Mouse (Mus musculus) embryo, embryonic 11 days (tissue): Measurements from ENCODE around the gene Necab3.

Source experiments
- DNase-seq: peaks from one replicate; pipeline ENCODE4 v3.0.0-alpha.2; 2015

The Necab3 gene

GRCm38 (mm10) chr2:154538710-154539109 lies 20.0 kb downstream of the Necab3 start:
- DNase-seq: no peak

DNA sequence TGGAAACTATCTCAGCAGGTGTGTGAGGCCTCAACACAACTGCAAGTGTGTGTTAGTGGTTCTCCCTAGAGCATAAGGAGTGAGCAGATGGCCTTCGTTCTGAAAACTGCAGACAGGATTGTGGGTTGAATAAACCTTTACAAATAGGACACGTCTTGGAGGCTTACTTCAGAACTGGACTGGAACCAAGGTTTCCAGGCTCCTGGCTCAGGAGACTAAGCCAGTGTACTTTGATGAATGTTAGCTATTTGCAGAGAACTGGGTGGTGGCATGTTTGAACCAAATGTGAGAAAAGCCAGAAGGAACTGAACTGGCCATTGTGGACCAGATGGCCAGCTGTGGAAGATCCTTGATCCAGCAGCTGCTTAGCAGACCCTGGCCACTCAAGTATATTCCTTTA lies 20.4 kb downstream of the Necab3 start:
- no peak for DNase-seq

GRCm38 (mm10) chr2:154534704-154535270 lies 23.9 kb downstream of the Necab3 start:
- DNase-seq: no peak

- DNase-seq: no peak
Measured at GRCm38 (mm10) chr2:154532888-154533287, 25.8 kb downstream of the Necab3 start.

- no peak for DNase-seq
Measured at GRCm38 (mm10) chr2:154526531-154526930, 32.2 kb downstream of the Necab3 start.

DNA sequence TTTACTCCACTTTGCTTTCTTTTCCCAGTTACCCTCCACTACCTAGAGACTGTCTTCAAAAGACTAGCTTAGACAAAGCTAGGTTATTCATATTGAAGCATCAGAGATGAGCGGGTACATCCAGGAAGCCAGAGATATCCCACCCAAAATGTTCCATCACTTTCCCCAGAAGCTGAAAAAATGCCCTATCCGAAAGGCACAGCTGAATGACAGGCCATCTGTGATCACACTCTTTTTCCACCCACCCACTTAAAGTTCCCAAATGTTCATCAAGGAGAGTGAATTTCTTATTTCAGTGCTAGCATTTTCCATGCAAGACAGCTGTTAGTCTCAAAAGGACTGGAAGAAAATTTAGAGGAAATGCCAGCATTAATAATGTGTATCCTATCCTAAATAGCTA lies 33.4 kb downstream of the Necab3 start:
- no peak for DNase-seq

- DNase-seq: no peak
Measured at GRCm38 (mm10) chr2:154522334-154522733, 36.4 kb downstream of the Necab3 start.

DNA sequence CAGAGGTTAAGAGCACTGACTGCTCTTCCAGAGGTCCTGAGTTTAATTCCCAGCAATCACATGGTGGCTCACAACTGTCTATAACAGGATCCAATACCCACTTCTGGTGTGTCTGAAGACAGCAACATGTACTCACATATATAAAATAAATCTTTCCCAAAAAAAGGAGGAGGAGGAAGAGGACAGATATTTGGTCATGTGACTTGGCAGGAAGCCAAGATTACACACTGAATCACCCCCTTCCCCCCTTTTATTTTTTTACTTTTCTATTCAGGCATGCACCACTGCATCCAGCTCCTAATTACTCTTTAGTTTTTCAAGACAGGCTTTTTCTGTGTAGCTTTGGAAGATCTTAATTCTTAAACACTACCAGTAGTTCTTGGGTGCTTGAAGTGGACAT lies 37.2 kb downstream of the Necab3 start:
- no peak for DNase-seq

DNA sequence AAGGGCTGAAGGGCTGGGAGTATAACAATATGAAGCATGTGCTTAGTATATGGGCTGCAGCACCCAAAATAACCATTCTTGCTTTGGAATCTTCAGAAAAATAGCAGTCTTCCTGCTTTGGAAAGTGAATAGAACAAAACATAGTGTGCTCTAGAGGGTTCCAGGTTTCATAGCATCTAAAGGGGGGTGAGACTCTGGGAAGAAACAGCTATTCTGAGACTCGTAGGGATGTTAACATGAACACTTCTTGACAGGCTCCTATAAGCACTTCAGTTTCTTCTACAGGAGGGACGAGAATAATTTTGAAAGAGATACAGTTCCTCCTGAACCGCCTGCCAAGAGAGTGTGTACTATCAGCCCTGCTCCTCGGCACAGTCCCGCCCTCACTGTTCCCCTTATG lies 41.3 kb downstream of the Necab3 start:
- no peak for DNase-seq

DNA sequence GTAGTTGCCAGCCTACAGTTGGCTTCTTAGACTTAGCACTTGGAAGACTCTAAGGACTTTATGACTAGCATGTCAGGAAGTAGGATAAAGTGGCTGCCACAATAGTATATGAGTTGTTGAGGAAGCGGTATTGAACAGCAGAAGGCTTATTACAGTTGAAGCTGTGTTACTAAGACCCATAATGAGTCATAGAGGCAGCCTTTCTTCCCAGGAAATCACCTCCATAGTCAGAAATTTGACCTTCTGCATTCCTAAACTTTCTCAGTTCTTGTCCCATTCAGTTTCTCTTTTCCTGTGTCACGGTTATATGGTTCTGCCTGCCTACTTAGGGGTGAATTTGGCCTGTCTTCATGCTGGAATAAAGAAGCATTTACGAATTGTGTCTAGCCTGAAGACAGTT lies 41.7 kb downstream of the Necab3 start:
- DNase-seq: no peak

DNA sequence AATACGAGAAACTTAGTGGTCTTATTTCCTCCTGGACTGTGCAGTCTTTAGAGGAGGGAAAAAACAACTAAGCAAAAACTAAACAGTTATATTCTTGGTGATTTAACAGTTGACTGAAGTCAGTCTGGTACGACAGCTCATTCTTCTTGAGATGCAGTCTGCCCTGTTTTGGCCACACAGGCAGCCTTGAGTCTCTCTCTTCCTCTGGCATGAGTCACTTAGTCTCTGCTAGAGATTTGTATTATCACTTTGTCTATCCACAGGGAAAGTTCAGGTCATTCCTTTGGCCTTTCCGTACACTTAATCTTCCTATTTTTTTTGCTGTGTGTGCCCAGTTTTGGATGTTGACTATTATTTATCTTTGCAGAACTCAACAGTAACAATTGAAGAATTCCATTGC lies 48.5 kb downstream of the Necab3 start:
- no peak for DNase-seq

DNA sequence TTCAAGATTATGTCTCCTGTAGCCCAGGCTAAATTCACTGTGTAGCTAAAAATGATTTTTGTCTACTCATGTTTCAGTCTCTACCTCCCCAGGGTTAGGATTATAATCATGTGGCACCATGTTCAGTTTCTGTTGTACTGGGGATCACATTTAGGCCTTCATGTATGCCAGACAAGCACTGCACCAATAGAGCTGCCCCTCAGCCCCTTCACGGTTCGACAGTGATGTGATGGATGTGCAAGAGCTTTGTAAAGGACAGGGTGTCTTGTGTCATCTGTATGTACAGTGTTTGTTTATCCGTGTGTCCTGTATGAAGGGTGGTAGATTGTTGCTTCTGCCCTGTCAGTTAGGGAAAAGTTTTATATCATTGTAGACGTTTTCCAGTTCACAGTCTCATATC lies 50.2 kb downstream of the Necab3 start:
- no peak for DNase-seq

- DNase-seq: no peak
Measured at GRCm38 (mm10) chr2:154507566-154508283, 51.0 kb downstream of the Necab3 start.

GRCm38 (mm10) chr2:154507076-154507475 lies 51.6 kb downstream of the Necab3 start:
- DNase-seq: no peak

- no peak for DNase-seq
Measured at GRCm38 (mm10) chr2:154500758-154501157, 57.9 kb downstream of the Necab3 start.

DNA sequence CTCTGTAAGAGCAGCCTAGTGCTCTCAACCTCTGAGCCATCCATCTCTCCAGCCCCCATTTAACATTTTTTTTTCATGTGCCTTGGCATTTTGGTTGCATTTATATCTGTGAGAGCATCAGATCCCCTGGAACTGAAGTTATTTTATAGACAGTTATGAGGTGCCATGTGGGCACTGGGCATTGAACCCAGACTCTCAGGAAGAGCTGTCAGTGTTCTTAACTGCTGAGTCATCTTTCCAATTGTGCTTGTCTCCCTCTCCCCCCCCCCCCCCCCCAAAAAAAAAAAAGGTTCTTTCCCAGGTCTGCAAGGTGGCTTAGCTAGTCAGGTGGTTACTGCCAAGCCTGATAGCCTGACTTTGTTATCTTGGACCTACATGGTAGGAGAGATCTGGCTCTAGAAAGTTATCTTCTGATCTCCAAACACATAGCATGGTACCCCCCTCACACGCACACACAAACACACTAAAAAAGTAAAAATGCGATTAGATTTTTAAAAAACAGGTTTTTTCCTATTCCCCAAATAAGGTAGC lies 58.9 kb downstream of the Necab3 start:
- DNase-seq: no peak

- no peak for DNase-seq
Measured at GRCm38 (mm10) chr2:154498571-154498970, 60.1 kb downstream of the Necab3 start.

DNA sequence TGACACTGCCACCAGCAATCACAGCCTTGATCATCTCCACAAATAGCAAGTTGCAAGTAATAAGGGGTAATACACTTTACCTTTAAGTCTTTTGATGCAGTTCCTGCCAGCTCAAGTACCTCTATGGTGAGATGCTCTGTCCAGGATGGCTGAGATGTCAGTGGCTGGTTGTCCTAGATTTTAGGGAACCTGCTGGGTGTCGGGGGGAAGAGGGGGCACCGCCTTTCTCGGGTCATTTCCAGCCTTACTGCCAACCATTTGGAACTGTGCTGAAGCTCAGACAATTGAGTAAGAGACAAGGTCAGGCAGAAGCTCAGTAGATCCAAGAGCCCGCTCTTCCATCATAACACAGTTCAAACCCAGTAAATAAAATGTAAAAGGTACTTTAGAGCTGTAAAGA lies 63.7 kb downstream of the Necab3 start:
- DNase-seq: no peak
